Mouse (Mus musculus): ENCODE data around the gene Manf.

DNA sequence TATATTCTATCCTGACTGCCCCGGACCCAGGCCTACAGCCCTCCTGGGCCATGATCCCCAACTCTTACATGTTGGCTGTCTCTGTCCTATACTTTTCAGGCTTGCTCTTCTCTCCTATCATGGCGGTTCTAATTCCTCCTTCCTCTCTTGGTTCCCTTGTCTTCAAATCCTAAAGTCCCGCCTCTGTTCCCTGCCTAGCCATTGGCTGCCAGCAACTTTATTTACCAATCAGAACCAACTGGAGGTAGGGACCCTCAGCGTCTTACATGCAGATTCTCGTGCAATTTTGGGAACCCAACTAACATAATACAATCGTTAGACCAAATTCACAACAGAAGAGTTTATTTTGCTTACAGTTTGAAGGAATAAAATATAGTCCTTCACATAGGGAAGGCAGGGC lies 49.0 kb downstream of the Manf start:
- TF ChIP-seq CTCF (IDR thresholded peaks at IDR 0.05; ENCODE audit: extremely low read depth, insufficient read depth, low read length): no peak
- no peak for TF ChIP-seq POLR2A (IDR thresholded peaks at IDR 0.05; ENCODE audit: extremely low read depth, insufficient read depth, low read length)

Data from cortical plate, adult 2 months (tissue).